Mouse (Mus musculus) midbrain, embryonic 15.5 days (tissue): ENCODE measurements around the gene Barhl1. TPM values are rescaled to one million over a fixed set of nuclear protein-coding genes. Genes with fewer than 3 reads are reported as not detected.

Experiments
- polyA plus RNA-seq: library from polyadenylated mRNA; unstranded; fragments of >200 nt; fragmentation: Nextera tagmentation; extraction: Ambion mirVana; gene quantifications from 2 replicates; pipeline ENCODE4 v1.2.1, GENCODE M21; 2015

Barhl1 gene
- polyA plus RNA-seq, 1 experiment from 2014 or later, result 53.5 TPM

Other genes starting within 250 kb of the Barhl1 start
- gene Spaca9, start 216.9 kb downstream of the Barhl1 start, polyA plus RNA-seq, result 2.2 and 2.3 TPM in 2 replicates
- gene Ak8, start 216.5 kb downstream of the Barhl1 start, polyA plus RNA-seq, result 4.1 and 4.4 TPM in 2 replicates
- gene Gtf3c4, start 76.3 kb downstream of the Barhl1 start, polyA plus RNA-seq, result 22.7 and 22.8 TPM in 2 replicates
- 14.9 TPM in 2 replicates for gene Ddx31, start 76.3 kb downstream of the Barhl1 start, polyA plus RNA-seq
- 0.82 and 1.3 TPM in 2 replicates for gene Cfap77, start 138.4 kb upstream of the Barhl1 start, polyA plus RNA-seq
- gene Ttf1, start 143.6 kb upstream of the Barhl1 start, polyA plus RNA-seq, result 8.0 and 8.9 TPM in 2 replicates
- gene Setx, start 207.5 kb upstream of the Barhl1 start, polyA plus RNA-seq, result 14.4 and 15.8 TPM in 2 replicates